Mouse (Mus musculus) CH12.LX (cell line): ENCODE data around the gene Flt1.

Experiments
- GABPA ChIP-seq: IDR thresholded peaks from 2 replicates; pipeline ENCODE4 v1.6.1; 2012; ENCODE audit warnings: low read depth, low read length, improper control_type of control experiment, inconsistent platforms; ENCODE audit not compliant: insufficient replicate concordance
- MXI1 ChIP-seq: IDR thresholded peaks from 2 replicates; pipeline ENCODE4 v1.6.1; 2011; ENCODE audit warnings: mild to moderate bottlenecking, low read depth, low read length, improper control_type of control experiment
- TBP ChIP-seq: conservative IDR thresholded peaks from 2 replicates; pipeline ENCODE4 v1.6.1; 2011; ENCODE audit warnings: low read depth, low read length, improper control_type of control experiment
- ZMIZ1 ChIP-seq: IDR thresholded peaks from 2 replicates; pipeline ENCODE4 v1.6.1; 2012; ENCODE audit warnings: low read depth, mild to moderate bottlenecking, inconsistent platforms, low read length, improper control_type of control experiment

- TF ChIP-seq ZMIZ1 (no peak), TBP (no peak), MXI1 (no peak), GABPA (no peak)
These were observed 59.9 kb downstream of the Flt1 start for GRCm38 (mm10) chr5:147665946-147666345.
